ENCODE assay signal across 15 mouse cellular contexts in the genomic region with DNA sequence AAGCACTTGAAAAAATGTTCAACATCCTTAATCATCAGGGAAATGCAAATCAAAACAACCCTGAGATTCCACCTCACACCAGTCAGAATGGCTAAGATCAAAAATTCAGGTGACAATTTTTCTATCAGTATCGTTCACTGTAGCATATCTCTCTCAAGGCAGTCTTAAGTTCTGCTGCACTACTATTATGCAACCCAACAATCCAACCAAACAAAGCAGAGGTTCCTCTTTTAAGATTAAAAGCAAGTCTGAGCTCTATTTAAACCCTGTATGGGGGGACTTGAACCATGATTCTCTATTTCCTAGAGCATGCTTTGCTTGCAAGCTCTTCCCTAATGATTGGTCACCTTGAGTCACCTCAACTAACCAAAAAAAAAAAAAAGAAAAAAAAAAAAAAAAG.
"Had no signal": no experiment of that assay in that cellular context is flagged by ENCODE, and none has a peak within 500 bp of the region (broad histone marks: within the 10 kb centered on the region; RNA-seq: fewer than 3 reads in every experiment).

No protein-coding gene starts in this region.

- DNase-seq: lung, adult 18-20 months; lung, embryonic 14.5 days; lung, postnatal 14 days; lung, postnatal 36 days; right cerebral cortex, postnatal 14 days; thymus, adult 2 months; thymus, postnatal 25 days; thymus, postnatal 4 days had no signal

- H3K9me3 ChIP-seq: megakaryocyte, embryonic 14.5 days; midbrain, embryonic 13.5 days; midbrain, embryonic 15.5 days; neural tube, embryonic 12.5 days; stomach, embryonic 15.5 days had no signal

- H3K27me3 ChIP-seq: megakaryocyte, embryonic 14.5 days; midbrain, embryonic 13.5 days; midbrain, embryonic 15.5 days; neural tube, embryonic 12.5 days; stomach, embryonic 15.5 days had no signal

- H3K4me1 ChIP-seq: midbrain, embryonic 13.5 days; midbrain, embryonic 15.5 days; neural tube, embryonic 12.5 days; stomach, embryonic 15.5 days had no signal

- H3K4me3 ChIP-seq: megakaryocyte, embryonic 14.5 days; midbrain, embryonic 13.5 days; midbrain, embryonic 15.5 days; neural tube, embryonic 12.5 days; stomach, embryonic 15.5 days had no signal

- H3K27ac ChIP-seq: macrophage; midbrain, embryonic 13.5 days; midbrain, embryonic 15.5 days; neural tube, embryonic 12.5 days; stomach, embryonic 15.5 days; stomach, postnatal 0 days had no signal

- H3K9ac ChIP-seq: lung, embryonic 14.5 days; midbrain, embryonic 13.5 days; midbrain, embryonic 15.5 days; neural tube, embryonic 12.5 days; stomach, embryonic 15.5 days had no signal

- ATAC-seq: midbrain, embryonic 13.5 days; midbrain, embryonic 15.5 days had no signal

- H3K36me3 ChIP-seq: midbrain, embryonic 13.5 days; midbrain, embryonic 15.5 days; neural tube, embryonic 12.5 days; stomach, embryonic 15.5 days had no signal
